Mouse (Mus musculus): ENCODE measurements around the gene Arfrp1. TPM values are rescaled to one million over a fixed set of nuclear protein-coding genes. Genes with fewer than 3 reads are reported as not detected.

Arfrp1 gene
- total RNA-seq (2017) = 39.3 and 82.5 TPM in 2 replicates

DNA sequence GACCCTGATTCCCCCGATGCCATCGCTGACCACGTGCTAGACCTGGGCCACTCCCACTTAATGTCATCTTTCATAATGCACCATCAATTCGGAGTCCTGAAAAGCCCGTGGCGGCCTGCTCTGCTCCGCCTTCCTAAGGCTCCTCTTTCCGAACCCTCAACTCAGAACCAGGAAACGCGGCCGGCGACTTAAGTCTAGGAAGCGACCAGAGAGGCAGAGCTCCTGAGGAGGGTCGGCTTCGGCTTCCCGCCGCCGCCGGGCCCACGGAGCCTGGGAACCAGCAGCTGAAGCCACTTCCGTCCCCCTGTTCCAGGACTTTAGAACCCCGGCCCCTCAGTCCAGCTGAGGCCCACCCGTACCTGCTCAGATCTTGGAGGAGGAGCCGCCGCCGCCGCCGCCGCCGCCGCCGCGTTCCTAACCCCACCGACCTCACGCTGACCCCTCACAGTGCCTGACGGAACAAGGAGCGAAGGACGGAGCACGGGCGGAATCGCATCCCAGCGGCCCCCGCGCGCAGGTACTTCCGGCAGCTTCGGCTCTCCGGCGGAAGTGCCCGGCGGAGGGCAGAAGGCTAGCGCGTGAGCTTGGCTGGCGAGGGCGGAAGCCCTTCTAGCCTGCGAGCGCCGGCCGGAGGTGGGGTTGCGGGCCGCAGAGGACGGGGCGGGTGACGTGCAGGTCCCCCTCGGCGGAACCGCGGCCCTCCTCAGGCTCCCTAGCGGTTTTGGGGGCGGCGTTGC lies at the start of gene Arfrp1, which contains the start of gene Zgpat:
Gene Arfrp1 (minus strand): TSS at position 545 of the 737 bp plus-strand sequence.
Gene Zgpat (plus strand): TSS at position 69 of the 737 bp plus-strand sequence.
- peak; percentile 86 for ATAC-seq (replicated peaks; ENCODE audit: low read depth, poor library complexity, severe bottlenecking)

DNA sequence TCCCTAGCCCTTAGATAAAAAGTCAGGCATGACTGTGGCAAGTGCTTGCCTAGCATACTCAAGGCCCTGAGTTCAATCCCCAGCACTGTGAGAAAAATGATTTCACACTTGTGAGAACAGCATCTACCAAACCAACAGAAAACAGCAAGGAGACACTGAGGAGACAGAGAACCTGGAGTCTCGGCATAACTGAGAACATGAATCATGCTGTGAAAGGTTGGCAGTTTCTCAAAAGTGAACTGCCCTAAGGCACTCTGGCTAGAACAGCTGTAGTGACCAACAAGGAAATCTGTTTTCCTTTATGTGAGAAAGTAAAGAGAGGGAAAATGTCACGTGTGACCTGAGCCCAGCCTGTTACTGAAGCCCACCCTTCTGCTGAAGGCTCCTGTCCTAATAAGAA lies 47.9 kb upstream of the Arfrp1 start:
- no peak for ATAC-seq (replicated peaks; ENCODE audit: low read depth, poor library complexity, severe bottlenecking)

DNA sequence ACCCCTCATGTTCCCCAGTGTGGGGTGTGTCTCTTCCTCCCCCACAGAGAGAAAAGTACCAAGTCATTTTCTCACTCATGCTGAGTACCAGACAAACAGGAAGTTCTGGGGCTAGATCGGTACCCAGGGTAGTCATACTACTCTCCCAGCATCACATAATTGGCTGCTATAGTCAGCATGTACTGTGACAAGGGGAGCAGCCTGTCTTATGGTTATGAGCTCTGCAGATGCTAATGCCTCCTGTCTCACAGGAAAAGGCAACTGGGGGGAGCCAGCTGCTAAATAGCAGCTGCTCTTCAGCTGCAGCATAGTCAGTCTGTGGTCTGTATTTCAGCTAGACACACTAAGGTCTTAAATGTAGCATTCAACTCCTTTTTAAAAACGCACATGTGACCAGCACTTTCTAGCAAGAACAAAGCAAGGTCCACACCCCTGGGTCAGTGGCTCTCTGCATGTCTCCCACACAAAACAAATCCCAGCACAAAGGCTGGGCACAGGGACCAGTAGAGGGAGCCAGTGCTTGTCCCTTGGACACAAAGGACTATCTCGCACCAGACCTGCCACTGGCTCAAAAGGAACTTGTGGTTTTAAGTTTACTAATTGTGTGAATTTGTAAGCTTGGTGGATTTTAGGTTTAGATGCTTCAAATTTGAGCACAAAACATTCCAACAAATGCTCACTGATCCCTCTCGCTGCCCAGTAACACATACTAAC lies 45.7 kb upstream of the Arfrp1 start:
- ATAC-seq (replicated peaks; ENCODE audit: low read depth, poor library complexity, severe bottlenecking) = peak; percentile 98

DNA sequence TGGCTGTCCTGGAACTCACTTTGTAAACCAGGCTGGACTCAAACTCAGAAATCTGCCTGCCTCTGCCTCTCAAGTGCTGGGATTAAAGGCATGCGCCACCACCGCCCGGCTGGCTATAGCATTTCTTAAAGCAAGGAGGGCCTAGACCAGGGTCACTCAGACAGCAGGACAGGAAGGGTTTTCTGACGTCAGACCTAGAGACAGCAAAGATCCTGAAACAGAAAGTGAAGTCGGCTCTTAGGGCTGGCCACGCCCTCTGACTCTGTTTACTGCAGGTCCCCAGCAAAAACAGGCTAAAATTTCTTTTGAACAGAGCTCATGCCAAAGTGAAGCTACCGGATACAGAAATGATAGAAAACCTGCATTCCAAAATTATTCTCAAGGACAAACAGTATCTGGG lies 44.4 kb upstream of the Arfrp1 start:
- ATAC-seq (replicated peaks; ENCODE audit: low read depth, poor library complexity, severe bottlenecking) = no peak

DNA sequence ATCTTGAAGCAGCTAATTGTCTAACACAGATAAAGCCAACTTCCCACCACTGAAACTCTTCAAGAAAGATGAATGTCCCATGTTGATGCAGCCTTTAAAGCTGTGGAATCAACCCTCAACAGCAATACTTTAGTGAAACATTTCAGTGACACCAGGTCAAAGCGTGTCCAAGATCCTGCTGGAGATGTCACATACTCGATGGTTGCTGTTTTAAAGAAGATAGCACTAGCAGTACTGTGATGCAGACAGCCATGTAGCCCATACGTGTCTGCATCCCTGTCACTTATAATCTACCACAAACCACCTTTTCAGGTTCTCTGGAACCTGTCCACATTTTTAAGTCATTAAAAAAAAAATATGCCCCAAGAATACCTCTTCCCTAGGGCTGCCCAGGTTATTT lies 38.5 kb upstream of the Arfrp1 start:
- ATAC-seq (replicated peaks; ENCODE audit: low read depth, poor library complexity, severe bottlenecking) = no peak

DNA sequence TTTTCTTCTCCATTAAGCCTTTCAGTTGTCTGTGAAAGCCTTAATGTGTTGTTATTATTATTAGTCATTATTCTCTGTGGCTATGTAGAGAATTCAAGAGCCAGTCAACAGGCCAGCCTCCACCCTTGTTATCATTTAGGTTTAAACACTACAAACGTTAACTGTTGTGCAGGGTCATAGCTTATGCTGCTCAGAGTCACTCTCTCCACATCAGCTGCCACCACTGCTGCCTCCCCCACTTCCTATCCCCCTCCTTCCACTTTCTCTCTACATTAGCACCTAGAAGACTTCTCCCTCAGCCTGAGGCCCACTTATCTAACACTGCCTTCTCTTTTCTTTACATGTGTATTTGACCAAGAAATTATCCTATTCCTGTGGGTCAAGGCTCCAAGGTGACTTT lies 36.3 kb upstream of the Arfrp1 start:
- ATAC-seq (replicated peaks; ENCODE audit: low read depth, poor library complexity, severe bottlenecking) = no peak

DNA sequence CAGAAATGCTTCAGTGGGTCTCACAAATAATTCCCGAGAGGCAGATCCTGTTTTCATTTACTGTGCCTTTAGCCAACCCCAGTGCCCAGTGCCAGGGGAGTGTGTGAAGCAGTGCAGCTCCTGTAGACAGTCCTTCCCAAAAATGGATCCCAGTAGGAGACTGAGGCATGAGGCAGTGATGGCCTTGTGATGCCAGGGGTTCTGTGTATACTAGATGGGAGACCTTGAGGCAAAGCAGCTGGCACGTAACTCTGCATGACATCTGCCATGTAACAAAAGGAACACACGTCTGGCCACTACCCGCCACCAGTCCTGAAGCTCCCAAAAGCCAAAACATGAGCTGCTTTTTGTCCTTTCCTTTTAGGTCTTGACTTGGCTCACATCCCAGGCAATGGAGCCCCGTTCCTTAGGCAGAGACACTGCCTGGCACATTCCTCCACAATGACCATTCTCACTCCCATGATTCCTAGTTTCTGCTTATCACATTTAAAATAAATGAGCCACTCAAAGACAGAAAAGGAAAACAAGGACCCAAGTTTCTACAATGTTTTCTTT lies 32.1 kb upstream of the Arfrp1 start:
- ATAC-seq (replicated peaks; ENCODE audit: low read depth, poor library complexity, severe bottlenecking) = no peak

DNA sequence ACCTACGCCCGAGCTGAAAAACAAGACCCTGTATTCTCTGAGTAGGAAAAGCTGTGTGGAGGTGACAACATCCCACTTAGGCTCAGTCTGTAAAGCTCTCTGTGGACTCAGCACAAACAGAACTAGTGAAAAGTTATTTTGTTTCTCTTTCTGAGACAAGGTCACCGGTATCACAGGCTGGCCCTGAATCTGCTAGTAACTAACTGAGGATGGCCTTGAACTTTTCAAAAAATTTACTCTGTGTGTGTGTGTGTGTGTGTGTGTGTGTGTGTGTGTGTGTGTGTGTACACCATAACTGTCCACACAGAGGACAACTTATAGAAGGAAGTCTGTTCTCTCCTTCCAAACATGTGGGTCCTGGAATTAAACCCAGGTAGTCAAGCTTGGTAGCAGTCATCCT lies 28.9 kb upstream of the Arfrp1 start:
- no peak for ATAC-seq (replicated peaks; ENCODE audit: low read depth, poor library complexity, severe bottlenecking)

DNA sequence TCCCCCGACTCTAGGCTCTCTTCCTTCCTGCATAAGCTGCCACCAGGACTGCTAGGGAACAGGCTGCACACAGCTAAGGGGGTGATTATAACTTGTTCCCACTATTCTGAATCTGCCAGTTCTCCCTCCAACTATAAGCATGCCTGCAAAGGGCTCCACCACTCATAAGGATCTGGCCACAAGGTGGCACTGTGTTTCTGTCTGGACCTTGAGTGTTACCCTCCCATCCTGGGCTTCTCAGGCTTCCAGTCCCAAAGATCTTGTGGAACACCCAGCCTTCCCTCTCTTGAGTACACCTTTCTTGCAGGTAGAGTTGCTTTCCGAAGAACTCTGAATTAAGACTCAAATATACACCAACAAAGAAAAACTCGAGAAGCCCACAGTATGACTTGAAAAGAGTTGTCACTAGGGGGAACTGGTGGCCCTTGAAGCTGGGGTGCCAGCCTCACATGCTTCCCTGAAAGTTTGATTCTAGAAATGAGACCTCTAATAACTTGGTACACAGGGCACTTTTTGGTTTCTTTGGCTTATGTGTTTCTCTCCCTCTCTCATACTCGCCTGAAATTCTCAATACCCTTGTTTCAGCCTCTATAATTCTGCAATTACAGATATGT lies 27.5 kb upstream of the Arfrp1 start:
- peak; percentile 97 for ATAC-seq (replicated peaks; ENCODE audit: low read depth, poor library complexity, severe bottlenecking)

DNA sequence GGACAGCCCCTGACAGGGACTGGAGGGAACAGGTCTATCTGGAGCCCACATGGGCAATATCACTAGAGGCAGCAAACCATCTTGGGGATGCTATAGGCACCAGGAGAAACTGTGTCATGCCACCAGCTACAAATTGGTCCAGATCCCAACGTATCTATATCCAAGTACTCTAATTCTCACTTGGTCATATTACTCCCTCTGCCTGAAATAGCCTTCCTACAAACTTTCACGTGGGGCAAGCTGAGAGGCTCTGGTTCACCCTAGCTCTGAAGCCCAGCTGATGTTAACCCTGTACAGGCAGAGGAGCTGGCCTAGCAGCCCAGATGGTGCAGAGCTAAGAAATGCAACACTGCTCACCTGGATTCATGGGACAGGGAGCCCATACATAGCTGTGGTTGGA lies 26.3 kb upstream of the Arfrp1 start:
- ATAC-seq (replicated peaks; ENCODE audit: low read depth, poor library complexity, severe bottlenecking) = no peak

DNA sequence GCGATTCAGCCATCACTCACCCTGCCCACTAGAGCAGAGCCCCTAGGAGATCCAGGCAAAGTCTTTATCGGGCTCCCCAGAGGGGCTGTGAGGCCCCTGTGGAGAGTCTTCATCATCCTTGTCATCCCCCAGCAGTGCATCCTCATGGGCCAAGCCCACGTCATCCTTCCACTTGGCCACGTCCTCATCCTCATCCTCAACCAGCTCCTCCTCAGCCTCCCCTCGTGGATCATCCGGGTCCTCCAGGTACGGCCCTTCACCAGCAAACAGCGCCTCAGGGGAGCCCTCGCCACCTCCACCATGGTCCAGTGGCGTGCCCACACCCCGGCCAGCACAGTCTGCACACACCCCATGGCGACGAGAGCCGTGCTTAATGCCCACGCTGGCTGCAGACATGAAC lies 25.8 kb upstream of the Arfrp1 start:
- no peak for ATAC-seq (replicated peaks; ENCODE audit: low read depth, poor library complexity, severe bottlenecking)

DNA sequence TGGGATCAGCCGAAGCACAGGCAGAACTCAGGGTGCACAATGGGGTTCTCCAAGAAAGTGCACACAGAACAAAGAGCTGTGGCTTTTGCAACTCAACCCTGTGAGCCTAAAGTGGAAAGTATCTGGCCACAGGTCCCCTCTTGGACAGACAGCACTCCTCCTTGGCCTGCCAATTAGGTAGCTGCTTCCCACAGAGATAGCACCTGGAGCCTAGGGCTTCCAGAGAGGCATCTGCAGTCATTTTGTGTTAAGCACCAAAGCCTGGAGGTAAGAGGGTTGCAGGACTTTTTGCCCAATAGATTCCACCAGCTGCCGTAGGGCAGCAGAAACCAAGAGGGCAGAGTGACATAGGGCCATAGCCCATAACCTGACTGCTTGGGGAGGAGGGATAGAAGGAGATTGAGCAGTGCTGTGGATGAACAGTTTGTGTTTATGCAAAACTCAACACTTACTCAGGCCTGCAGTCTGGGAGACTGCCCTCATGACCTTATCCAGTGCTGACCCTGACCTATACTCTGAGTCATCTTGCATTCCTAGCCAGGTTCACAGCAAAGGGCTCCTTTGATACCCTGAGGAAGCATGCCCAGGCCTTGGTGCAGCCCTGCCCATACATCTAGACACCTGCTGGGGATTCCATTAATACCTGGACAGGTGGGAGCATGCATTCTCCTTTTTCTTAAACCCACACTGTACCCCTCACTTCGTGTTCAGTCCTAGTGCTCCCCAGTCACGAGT lies 25.1 kb upstream of the Arfrp1 start:
- no peak for ATAC-seq (replicated peaks; ENCODE audit: low read depth, poor library complexity, severe bottlenecking)

DNA sequence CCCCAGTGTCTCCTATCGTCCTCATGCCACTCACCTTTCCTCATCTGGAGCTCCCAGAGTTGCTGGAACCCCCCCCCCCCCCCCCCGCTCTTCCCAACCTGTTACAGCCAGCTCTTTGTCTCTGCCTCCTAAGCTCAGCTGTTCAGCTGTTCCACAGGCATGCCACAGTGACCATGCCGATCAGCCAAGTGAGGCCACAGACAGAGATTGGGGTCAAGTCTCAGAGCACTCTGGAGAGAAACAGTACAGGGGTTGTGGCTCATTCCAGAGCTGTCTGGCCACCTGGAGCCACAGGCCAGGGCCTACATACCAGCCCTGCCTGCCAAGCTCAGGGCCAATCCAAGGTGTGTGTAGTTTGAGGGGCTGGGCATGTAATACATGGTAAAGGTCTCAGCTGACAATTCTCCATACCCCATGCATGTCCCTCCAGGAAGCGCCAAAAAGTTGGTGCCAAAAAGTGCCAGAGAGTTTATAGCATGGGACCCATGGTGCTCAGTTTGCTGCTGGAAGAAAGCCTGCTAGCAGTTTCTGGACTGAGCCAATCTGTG lies 21.5 kb upstream of the Arfrp1 start:
- ATAC-seq (replicated peaks; ENCODE audit: low read depth, poor library complexity, severe bottlenecking) = no peak

DNA sequence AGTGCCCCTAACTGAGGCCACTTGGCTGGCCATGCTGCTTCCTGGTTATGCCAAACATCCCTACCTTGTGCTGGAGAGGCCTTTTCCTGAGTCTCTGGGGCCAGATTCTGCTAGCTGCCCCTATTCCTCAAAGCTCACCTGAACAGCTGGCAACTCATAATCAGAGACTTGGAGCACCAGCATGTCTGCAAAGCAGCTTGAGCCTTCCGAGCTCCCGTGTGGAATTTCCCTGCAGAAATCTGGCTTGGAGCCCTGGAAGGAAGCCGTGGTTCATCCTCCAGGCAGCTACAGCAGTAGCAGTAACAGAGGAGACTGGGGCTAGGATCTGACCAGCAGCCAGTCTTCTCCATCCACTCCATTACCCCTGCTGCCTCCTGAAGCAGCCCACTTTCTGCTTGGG lies 20.7 kb upstream of the Arfrp1 start:
- ATAC-seq (replicated peaks; ENCODE audit: low read depth, poor library complexity, severe bottlenecking) = no peak

DNA sequence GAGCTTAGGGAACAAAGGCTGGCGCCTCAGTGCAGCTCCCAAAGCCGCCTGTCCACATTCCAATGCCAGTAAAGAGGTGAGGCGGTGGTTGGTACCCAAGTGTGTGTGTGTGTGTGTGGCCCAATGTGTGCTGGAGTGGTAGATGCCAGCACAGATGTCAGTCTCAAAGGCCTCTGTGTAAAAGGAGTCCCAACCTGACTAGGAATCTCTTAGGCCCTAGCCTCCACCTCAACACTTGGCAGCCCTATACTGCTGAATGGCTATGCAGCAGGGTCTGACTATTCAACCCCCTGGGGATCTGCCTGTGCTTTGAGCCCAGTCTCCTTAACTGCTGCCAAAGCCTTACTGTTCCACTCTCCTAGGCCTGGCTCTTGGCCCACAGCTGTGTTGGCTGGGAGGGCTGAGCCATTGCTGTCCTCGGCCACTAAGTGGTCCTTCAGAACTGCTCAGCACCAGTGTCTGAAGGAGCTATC lies 19.8 kb upstream of the Arfrp1 start:
- ATAC-seq (replicated peaks; ENCODE audit: low read depth, poor library complexity, severe bottlenecking) = no peak

DNA sequence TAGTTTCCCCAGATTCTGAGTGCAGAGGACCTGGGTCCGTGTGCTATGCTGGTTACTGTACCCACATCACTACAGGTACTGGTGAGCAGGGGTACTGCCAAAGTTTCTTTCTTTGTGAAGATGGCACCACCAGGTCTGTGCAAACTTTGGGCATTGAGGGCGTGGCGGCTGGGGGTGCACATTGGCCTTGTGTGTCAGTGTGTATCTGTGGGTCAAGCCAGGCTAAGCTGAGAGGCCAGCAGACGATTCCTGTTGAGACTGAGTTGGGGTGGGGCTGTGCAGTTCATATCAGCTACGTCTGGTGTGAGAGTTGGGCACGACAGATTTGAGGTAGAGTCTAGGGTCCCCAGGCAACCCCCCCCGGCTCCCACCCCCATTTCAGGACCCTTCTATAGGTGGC lies 19.3 kb upstream of the Arfrp1 start:
- ATAC-seq (replicated peaks; ENCODE audit: low read depth, poor library complexity, severe bottlenecking) = no peak

DNA sequence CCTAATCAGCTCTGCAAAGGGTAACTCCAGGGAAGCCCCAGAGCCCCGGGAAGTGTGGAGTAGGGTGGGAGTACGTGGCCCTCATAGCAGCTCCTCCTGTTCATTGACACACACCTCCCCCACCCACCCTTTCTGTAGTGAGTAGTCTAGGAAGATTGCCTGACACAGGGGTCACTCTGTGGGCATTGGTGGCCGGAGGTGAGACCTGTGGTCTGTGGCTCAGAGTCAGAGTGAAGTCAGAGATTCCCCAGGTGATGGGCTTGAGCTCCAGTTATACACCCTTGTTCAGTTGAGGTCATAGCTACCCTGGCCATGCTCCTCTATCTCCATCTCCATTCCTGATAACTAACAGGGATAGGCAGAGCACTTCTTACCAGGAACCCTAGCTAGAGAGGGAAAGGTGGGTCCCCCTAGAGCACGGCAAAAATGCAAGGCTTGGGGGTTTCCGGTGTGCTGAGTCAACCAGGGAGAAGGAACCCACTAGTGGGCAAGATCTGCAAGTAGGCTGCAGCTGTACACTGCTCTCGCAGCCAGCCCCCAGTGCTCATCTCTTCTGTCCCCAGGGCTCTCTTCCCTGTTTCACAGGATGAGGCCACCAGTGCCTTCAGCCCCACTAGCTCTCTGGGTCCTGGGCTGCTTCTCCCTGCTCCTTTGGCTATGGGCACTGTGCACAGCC lies 16.6 kb upstream of the Arfrp1 start:
- ATAC-seq (replicated peaks; ENCODE audit: low read depth, poor library complexity, severe bottlenecking) = no peak

DNA sequence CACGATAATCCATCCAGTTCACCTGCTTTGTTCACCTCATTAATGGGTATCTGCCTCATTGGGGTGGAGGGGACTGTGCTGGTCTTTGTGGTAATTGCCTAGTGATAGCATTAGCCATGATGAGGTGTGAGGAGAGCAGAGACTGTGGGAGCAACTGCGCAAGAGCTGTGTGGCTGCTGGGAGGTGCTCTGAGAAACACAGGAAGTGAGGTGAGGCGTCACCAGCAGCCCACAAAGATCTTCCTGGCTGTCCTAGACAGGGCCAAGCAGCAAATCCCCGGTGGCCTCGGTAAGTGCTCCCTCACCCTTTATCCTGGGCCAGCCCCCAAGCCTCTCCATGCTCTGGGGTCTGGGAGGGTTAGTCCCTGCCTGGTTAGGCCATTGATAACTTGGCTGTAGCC lies 15.9 kb upstream of the Arfrp1 start:
- no peak for ATAC-seq (replicated peaks; ENCODE audit: low read depth, poor library complexity, severe bottlenecking)

DNA sequence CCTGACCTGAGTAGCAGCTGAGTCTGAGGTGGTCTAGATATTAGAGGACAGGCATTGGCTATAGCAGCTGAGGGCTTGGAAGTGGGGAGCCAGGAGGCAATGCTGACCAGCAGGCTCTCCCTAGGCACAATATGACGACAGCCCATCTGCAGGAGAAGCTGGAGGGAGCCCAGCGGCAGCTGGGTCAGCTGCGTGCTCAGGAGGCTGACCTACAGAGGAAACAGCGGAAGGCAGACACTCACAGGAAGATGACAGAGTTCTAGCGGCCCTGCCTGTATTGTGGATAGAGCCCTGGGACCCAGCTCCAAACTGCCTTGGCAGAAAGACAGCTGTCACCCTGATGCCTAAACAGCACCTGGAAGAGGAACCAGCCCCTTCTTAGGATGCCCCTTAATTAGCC lies 15.0 kb upstream of the Arfrp1 start:
- ATAC-seq (replicated peaks; ENCODE audit: low read depth, poor library complexity, severe bottlenecking) = no peak

Measured in common myeloid progenitor, adult 5-6 weeks (primary cell).